Mouse (Mus musculus): Measurements from ENCODE around the gene Fig4.

DNA sequence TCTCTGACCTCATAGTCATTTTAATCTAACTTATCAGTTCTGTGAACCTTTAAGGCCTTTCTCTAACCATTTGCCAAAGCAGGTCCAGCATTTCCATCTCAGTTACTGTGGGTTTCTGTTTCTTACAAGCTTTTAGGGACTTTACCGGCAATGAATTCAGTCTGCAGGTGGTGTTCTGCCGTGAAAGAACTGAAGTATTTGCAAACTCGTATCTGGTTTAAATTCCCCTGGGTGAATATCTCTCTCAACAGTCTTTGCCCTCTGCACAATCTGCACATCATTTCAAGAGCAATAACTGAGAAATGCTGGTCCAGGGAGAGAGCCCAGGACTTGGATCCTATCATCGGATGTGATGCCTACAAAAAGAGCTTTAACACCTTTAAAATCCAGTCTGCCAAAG lies 5.1 kb upstream of the Fig4 start:
- no peak for TF ChIP-seq CTCF (IDR thresholded peaks at IDR 0.05; ENCODE audit: extremely low read depth, insufficient read depth, low read length)
- no peak for TF ChIP-seq POLR2A (IDR thresholded peaks at IDR 0.05; ENCODE audit: extremely low read depth, insufficient read depth, low read length)

Measured in cortical plate, adult 2 months (tissue).